Mouse (Mus musculus) limb, embryonic 14.5 days (tissue): ENCODE data around the gene Cacna1e. TPM values are rescaled to one million over a fixed set of nuclear protein-coding genes. Genes with fewer than 3 reads are reported as not detected.

Experiments used
- ATAC-seq: fragments of 200-750 bp; cut with Nextera tagmentation; 2 replicates; pipeline ENCODE4 v1.8.0; 2017; ENCODE audit warnings: low read depth, moderate number of reproducible peaks, moderate TSS enrichment; ENCODE audit not compliant: low FRiP score
- DNase-seq: peaks from one replicate; pipeline ENCODE4 v3.0.0-alpha.2; 2015; ENCODE audit warnings: low spot score
- H3K27ac ChIP-seq: fragments of 300-500 bp; sonication (generic); replicated peaks from 2 replicates; pipeline ENCODE4 v1.5.1; 2014; ENCODE audit warnings: low read depth, mild to moderate bottlenecking, low read length, moderate library complexity, mixed read lengths
- H3K27me3 ChIP-seq: fragments of 300-500 bp; sonication (generic); 2 replicates; pipeline ENCODE4 v1.6.1; 2014; ENCODE audit warnings: low read length, mixed read lengths; ENCODE audit not compliant: control insufficient read depth, insufficient read depth
- H3K36me3 ChIP-seq: fragments of 300-500 bp; sonication (generic); 2 replicates; pipeline ENCODE4 v1.6.1; 2014; ENCODE audit warnings: mild to moderate bottlenecking, low read length, moderate library complexity, mixed read lengths; ENCODE audit not compliant: control insufficient read depth, insufficient read depth
- H3K4me1 ChIP-seq: fragments of 300-500 bp; sonication (generic); 2 replicates; pipeline ENCODE4 v1.6.1; 2014; ENCODE audit warnings: antibody characterized with exemption, low read length, mixed read lengths; ENCODE audit not compliant: control insufficient read depth, insufficient read depth
- H3K4me2 ChIP-seq: fragments of 300-500 bp; sonication (generic); replicated peaks from 2 replicates; pipeline ENCODE4 v1.6.1; 2014; ENCODE audit warnings: low read depth, mild to moderate bottlenecking, low read length, moderate library complexity; ENCODE audit not compliant: severe bottlenecking
- H3K4me3 ChIP-seq: fragments of 300-500 bp; sonication (generic); replicated peaks from 2 replicates; pipeline ENCODE4 v1.5.1; 2014; ENCODE audit warnings: low read length
- H3K9ac ChIP-seq: fragments of 300-500 bp; sonication (generic); 2 replicates; pipeline ENCODE4 v1.6.1; 2014; ENCODE audit warnings: mild to moderate bottlenecking, low read depth, low read length, moderate library complexity; ENCODE audit not compliant: severe bottlenecking
- H3K9me3 ChIP-seq: fragments of 300-500 bp; sonication (generic); 2 replicates; pipeline ENCODE4 v1.6.1; 2016; ENCODE audit warnings: low read length; ENCODE audit not compliant: control insufficient read depth
- POLR2A ChIP-seq: fragments of 200-500 bp; IDR thresholded peaks from 2 replicates; pipeline ENCODE4 v1.8.0; 2012; ENCODE audit warnings: inconsistent platforms, mild to moderate bottlenecking, moderate library complexity, borderline replicate concordance; ENCODE audit not compliant: insufficient read depth, insufficient read length; ENCODE audit errors: extremely low read depth
- WGBS: fragments of 180-500 bp; shearing (Covaris S2); extraction: QIAGEN DNeasy Blood & Tissue Kit; methylation state at CpG from one replicate; pipeline ENCODE4 v1.1.7; 2014; 5-methylcytosine and 5-hydroxymethylcytosine counted together
- polyA plus RNA-seq, 2 experiments: library from polyadenylated mRNA; depleted of rRNA in 1 of 2; stranded (reverse) in 1 of 2; unstranded in 1 of 2; fragments of >200 nt; fragmentation: Nextera tagmentation in 1 of 2; extraction: Ambion mirVana in 1 of 2; gene quantifications; 2 replicates each; pipeline versions ENCODE4 v1.2.1 to v1.2.3; 2012 to 2014

The Cacna1e gene
- polyA plus RNA-seq, 2 experiments = 0.51 to 1.4 TPM

DNA sequence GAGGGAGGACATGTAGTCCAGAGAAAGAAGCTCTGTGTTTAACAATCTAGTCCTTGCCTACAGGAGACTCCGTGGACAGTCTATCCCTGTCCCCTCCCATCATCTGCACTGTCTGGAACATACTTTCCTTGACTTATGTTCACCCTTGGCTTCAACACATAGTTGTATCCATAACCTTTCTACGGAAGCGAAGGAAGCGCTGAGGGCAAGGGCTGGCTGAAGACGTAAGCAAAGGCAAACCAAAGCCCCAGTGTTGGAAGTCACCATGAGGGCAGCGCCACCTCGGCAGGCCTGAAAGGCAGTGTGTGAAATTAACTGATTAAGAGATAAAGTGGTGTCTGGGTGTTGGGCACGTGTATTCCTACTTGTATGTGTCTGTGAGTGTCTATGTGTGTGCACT lies 156.6 kb downstream of the Cacna1e start:
- Histone ChIP-seq H3K4me2 (no peak overlapping the region), H3K27me3 (peaks cover 59% of the 10 kb centered on the region), H3K36me3 (no peaks in the 10 kb centered on the region), H3K4me3 (no peak overlapping the region), H3K9ac (no peak overlapping the region), H3K4me1 (peaks cover 7% of the 10 kb centered on the region), H3K9me3 (no peaks in the 10 kb centered on the region), H3K27ac (no peak overlapping the region)
- WGBS = 79% methylated on average over 8 of the region's 8 CpGs
- DNase-seq (no peak), ATAC-seq (no peak)
- no peak for TF ChIP-seq POLR2A

DNA sequence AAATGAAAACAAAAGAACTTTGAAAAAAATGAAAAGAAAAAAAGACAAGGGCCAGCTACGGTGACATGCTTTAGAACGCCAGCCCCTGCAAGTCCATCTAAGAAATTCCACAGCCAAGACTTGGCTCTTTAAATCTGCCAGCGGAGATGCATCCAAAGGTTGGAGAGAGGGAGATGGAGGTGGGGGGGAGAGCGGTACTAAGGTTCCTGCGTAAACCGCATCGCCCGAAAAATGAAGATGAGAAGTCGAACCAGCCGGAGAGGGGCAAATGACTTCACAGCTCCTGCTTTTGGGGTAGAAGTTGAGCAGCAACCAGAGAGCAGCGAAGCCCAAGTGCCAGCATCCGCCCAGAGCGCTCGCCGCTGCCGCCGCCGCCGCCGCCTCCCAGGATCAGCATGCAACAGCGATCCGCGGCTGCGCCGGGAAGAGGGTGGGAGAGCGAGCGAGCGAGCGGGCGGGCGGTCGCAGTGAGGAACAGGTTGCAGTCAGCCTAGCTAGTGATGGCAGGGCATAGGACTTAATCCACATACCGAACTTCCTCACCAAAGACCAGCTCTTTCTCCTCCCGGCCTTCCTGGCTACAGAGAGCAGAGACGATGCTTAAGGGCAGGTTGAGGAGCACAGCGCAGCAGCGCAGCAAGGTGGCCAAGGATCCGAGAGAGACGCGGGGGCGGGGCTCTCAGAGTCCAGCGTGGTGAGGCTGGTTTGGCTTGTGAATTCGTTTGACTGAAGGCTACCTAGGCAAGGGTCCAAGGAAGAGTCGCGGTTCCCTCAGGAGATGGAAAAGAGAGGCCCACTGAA lies 157.7 kb downstream of the Cacna1e start:
- ATAC-seq = peak; percentile 64; the same call in 1 of the 2 replicates
- Histone ChIP-seq H3K4me3 (peak overlapping the region; percentile 33), H3K9ac (no peak overlapping the region), H3K4me1 (peaks cover 7% of the 10 kb centered on the region), H3K36me3 (no peaks in the 10 kb centered on the region), H3K27me3 (peaks cover 59% of the 10 kb centered on the region), H3K27ac (no peak overlapping the region), H3K9me3 (no peaks in the 10 kb centered on the region), H3K4me2 (peak overlapping the region; percentile 56)
- DNase-seq = no peak
- WGBS = under 1% methylated on average over 41 of the region's 45 CpGs
- no peak for TF ChIP-seq POLR2A

DNA sequence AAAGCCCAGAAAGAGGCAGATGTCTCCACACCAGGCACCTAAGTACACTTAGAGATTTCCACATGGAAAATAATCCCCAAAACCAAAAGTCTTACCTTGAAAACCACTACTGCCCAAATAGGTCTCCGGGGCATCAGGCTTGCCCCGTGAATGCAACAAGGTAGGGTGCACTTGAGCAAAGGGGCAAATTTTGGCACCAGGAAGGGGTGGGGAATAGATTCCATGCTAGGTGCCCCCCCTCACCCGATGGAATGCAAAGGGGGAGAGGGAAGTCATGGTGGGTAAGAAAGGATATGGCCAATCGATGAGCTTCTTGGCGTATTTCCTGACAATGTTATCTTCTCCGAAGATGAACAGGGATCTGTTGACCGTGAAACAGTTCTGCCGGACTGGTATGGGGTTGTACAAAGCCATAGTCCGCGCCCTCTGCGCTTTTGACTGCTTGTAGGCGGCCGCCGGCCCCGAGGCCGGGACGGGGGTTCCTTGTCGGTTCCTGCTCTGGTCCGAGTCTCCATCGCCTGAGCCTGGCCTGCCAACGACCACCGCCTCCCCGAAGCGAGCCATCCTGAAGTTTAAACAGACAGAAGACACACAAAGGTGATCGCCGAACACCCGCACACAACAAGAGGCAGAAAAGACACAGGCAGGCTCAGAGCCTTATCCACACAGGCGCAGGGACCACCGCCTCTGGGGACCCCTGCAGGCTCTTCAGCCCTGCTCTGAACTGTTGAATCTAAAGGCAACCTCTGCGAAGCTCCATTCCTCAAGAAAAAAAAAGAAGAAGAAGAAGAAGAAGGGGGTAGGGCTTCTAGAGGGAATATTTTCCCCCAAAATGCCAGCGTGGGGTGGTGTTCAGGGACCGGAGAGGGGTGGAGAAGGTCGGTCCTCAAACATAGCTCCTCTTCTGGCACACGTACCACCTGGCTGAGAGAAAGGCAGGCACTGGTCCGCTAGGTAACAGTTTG lies 158.7 kb downstream of the Cacna1e start:
- no peak for TF ChIP-seq POLR2A
- no peak for DNase-seq
- Histone ChIP-seq H3K4me3 (peak overlapping the region; percentile 33), H3K9me3 (no peaks in the 10 kb centered on the region), H3K4me2 (peak overlapping the region; percentile 56), H3K9ac (no peak overlapping the region), H3K27ac (no peak overlapping the region), H3K36me3 (no peaks in the 10 kb centered on the region), H3K4me1 (peaks cover 7% of the 10 kb centered on the region), H3K27me3 (peaks cover 59% of the 10 kb centered on the region)
- 28% methylated on average over 30 of the region's 35 CpGs for WGBS
- ATAC-seq = no peak

DNA sequence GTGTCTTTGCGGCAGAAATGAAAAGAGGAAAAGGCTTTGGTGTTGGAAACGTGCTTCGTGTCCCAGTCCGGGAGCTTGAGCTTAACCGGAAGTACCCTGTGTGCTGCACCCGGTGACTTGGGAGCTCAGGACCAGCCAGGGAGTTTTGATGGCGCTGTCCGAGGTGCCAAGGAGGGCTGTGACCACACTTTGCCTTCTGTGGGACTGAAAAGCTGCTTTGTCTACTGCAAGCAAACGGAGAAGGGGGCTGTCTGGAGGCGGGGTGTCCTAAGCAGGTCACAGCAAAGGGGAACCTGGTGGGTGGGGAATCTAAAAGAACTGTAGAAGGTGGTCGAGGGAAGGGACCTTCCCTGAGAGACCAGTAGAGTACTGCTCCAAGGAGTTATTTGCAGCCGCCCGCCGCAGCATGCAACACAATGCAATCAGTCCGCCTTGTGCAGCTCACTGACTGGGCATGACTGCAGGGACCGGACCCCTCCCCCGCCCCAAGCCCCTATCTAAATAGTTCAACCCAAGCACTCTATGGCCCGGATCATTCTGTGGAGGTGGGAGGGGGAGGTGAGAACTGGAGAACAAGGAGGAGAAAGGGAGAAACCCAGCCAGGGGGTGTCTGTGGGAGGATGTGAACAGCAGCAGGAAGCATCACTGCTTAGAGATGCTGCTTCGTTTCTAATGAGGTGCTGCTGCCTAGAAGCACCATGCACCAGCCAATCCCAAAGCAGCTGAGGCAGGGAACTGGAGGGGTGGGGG lies 160.6 kb downstream of the Cacna1e start:
- TF ChIP-seq POLR2A = no peak
- ATAC-seq (no peak), DNase-seq (no peak)
- Histone ChIP-seq H3K4me1 (peaks cover 7% of the 10 kb centered on the region), H3K4me2 (peak overlapping the region; percentile 29; the same call in 1 of the 2 replicates), H3K27me3 (peaks cover 55% of the 10 kb centered on the region), H3K9ac (no peak overlapping the region), H3K4me3 (0 out of 2 replicates have a peak overlapping the region, but pooled peaks have one; percentile 13), H3K36me3 (no peaks in the 10 kb centered on the region), H3K9me3 (no peaks in the 10 kb centered on the region), H3K27ac (no peak overlapping the region)
- 3% methylated on average over 19 of the region's 19 CpGs for WGBS
